Mouse (Mus musculus) heart, embryonic 10.5 days (tissue): ENCODE results near the gene Fan1. TPM values are rescaled to one million over a fixed set of nuclear protein-coding genes. Genes with fewer than 3 reads are reported as not detected.

Source experiments
- DNase-seq: peaks from one replicate; pipeline ENCODE4 v3.0.0-alpha.2; 2017; ENCODE audit warnings: low spot score
- H3K27ac ChIP-seq: fragments of 300-500 bp; sonication (generic); 2 replicates; pipeline ENCODE4 v1.5.1; 2016; ENCODE audit warnings: mild to moderate bottlenecking
- H3K27me3 ChIP-seq: fragments of 300-500 bp; sonication (generic); 2 replicates; pipeline ENCODE4 v1.6.1; 2016; ENCODE audit warnings: mild to moderate bottlenecking; ENCODE audit not compliant: poor library complexity, insufficient read depth, severe bottlenecking
- H3K36me3 ChIP-seq: fragments of 300-500 bp; sonication (generic); 2 replicates; pipeline ENCODE4 v1.6.1; 2016; ENCODE audit warnings: mild to moderate bottlenecking, moderate library complexity
- H3K4me1 ChIP-seq: fragments of 300-500 bp; sonication (generic); 2 replicates; pipeline ENCODE4 v1.6.1; 2016; ENCODE audit warnings: mild to moderate bottlenecking
- H3K4me3 ChIP-seq: fragments of 300-500 bp; sonication (generic); 2 replicates; pipeline ENCODE4 v1.5.1; 2016; ENCODE audit warnings: mild to moderate bottlenecking, moderate library complexity
- H3K9me3 ChIP-seq: fragments of 300-500 bp; sonication (generic); 2 replicates; pipeline ENCODE4 v1.6.1; 2016; ENCODE audit warnings: mild to moderate bottlenecking, moderate library complexity
- WGBS: fragments of 180-500 bp; shearing (Covaris S2); methylation state at CpG from one replicate; pipeline ENCODE4 v1.1.7; 2016; 5-methylcytosine and 5-hydroxymethylcytosine counted together
- polyA plus RNA-seq: library from polyadenylated mRNA; unstranded; fragments of >200 nt; fragmentation: Nextera tagmentation; extraction: Ambion mirVana; gene quantifications from 2 replicates; pipeline ENCODE4 v1.2.1, GENCODE M21; 2016

Fan1 gene
- polyA plus RNA-seq: 5.3 and 6.6 TPM in 2 replicates

GRCm38 (mm10) chr7:64373830-64374562 is at the start of gene Fan1:
Fan1 (minus strand) TSS chr7:64374095.
- peak within 1 kb of the TSS; percentile 91 for H3K27ac ChIP-seq
- DNase-seq: peak; percentile 95
- peaks cover 3% of the 10 kb centered on the region; the same call in 1 of the 2 replicates for H3K4me1 ChIP-seq
- peaks cover 47% of the 10 kb centered on the region for H3K36me3 ChIP-seq
- peak within 1 kb of the TSS; percentile 71 for H3K4me3 ChIP-seq
- WGBS: 3% methylated on average over 27 of the region's 27 CpGs
- H3K27me3 ChIP-seq: no peaks in the 10 kb centered on the region
- no peaks in the 10 kb centered on the region for H3K9me3 ChIP-seq

GRCm38 (mm10) chr7:64403989-64404388 is 30.1 kb upstream of the Fan1 start:
- no peak overlapping the region for H3K4me3 ChIP-seq
- H3K9me3 ChIP-seq: no peaks in the 10 kb centered on the region
- no peak overlapping the region for H3K27ac ChIP-seq
- H3K4me1 ChIP-seq: no peaks in the 10 kb centered on the region
- H3K36me3 ChIP-seq: no peaks in the 10 kb centered on the region
- WGBS: 86% methylated on average over 8 of the region's 8 CpGs
- H3K27me3 ChIP-seq: no peaks in the 10 kb centered on the region
- no peak for DNase-seq

GRCm38 (mm10) chr7:64402452-64402851 is 28.6 kb upstream of the Fan1 start:
- Histone ChIP-seq H3K4me1 (no peaks in the 10 kb centered on the region), H3K9me3 (no peaks in the 10 kb centered on the region), H3K27ac (no peak overlapping the region), H3K36me3 (no peaks in the 10 kb centered on the region), H3K27me3 (no peaks in the 10 kb centered on the region), H3K4me3 (no peak overlapping the region)
- 85% methylated on average over 4 of the region's 4 CpGs for WGBS
- no peak for DNase-seq

GRCm38 (mm10) chr7:64400725-64401124 is 26.8 kb upstream of the Fan1 start:
- WGBS: 88% methylated on average over 1 of the region's 1 CpGs
- no peaks in the 10 kb centered on the region for H3K27me3 ChIP-seq
- no peak for DNase-seq

GRCm38 (mm10) chr7:64392819-64393151 is 18.9 kb upstream of the Fan1 start:
- Histone ChIP-seq H3K4me3 (peak overlapping the region; percentile 82), H3K27me3 (no peaks in the 10 kb centered on the region), H3K4me1 (peaks cover 6% of the 10 kb centered on the region; the same call in 1 of the 2 replicates), H3K36me3 (peaks cover 21% of the 10 kb centered on the region), H3K27ac (peak overlapping the region; percentile 88), H3K9me3 (no peaks in the 10 kb centered on the region)
- WGBS: 2% methylated on average over 15 of the region's 15 CpGs
- no peak for DNase-seq

More at GRCm38 (mm10) chr7:64400725-64401124, 26.8 kb upstream of the Fan1 start:
- Histone ChIP-seq H3K36me3 (no peaks in the 10 kb centered on the region), H3K4me3 (no peak overlapping the region), H3K4me1 (no peaks in the 10 kb centered on the region), H3K27ac (no peak overlapping the region), H3K9me3 (no peaks in the 10 kb centered on the region)

GRCm38 (mm10) chr7:64392122-64392818 is 18.4 kb upstream of the Fan1 start, which contains the start of the genes Mphosph10 and Mcee:
Mphosph10 (minus strand) TSS chr7:64392268.
Mcee (plus strand) TSS chr7:64392607.
- H3K4me3 ChIP-seq: peak within 1 kb of the TSS; percentile 82
- DNase-seq: peak; percentile 99
- peaks cover 26% of the 10 kb centered on the region for H3K36me3 ChIP-seq
- WGBS: under 1% methylated on average over 53 of the region's 54 CpGs
- H3K27ac ChIP-seq: peak within 1 kb of the TSS; percentile 88
- H3K27me3 ChIP-seq: no peaks in the 10 kb centered on the region
- H3K4me1 ChIP-seq: peaks cover 6% of the 10 kb centered on the region; the same call in 1 of the 2 replicates
- no peaks in the 10 kb centered on the region for H3K9me3 ChIP-seq

GRCm38 (mm10) chr7:64391479-64391878 is 17.6 kb upstream of the Fan1 start:
- Histone ChIP-seq H3K36me3 (peaks cover 33% of the 10 kb centered on the region), H3K9me3 (no peaks in the 10 kb centered on the region), H3K4me3 (peak overlapping the region; percentile 82), H3K27ac (peak overlapping the region; percentile 88), H3K27me3 (no peaks in the 10 kb centered on the region), H3K4me1 (peaks cover 6% of the 10 kb centered on the region; the same call in 1 of the 2 replicates)
- no peak for DNase-seq
- 2% methylated on average over 8 of the region's 8 CpGs for WGBS

GRCm38 (mm10) chr7:64373147-64373829 is 607 bp downstream of the Fan1 start:
- Histone ChIP-seq H3K27ac (peak overlapping the region; percentile 91), H3K27me3 (no peaks in the 10 kb centered on the region), H3K9me3 (no peaks in the 10 kb centered on the region), H3K4me3 (peak overlapping the region; percentile 71), H3K36me3 (peaks cover 46% of the 10 kb centered on the region), H3K4me1 (peaks cover 3% of the 10 kb centered on the region; the same call in 1 of the 2 replicates)
- no peak for DNase-seq
- 14% methylated on average over 18 of the region's 18 CpGs for WGBS

GRCm38 (mm10) chr7:64371940-64372878 is 1.7 kb downstream of the Fan1 start:
- DNase-seq: no peak
- H3K4me1 ChIP-seq: peaks cover 3% of the 10 kb centered on the region; the same call in 1 of the 2 replicates
- no peak overlapping the region for H3K27ac ChIP-seq
- H3K36me3 ChIP-seq: peaks cover 37% of the 10 kb centered on the region
- no peaks in the 10 kb centered on the region for H3K9me3 ChIP-seq
- no peaks in the 10 kb centered on the region for H3K27me3 ChIP-seq
- H3K4me3 ChIP-seq: no peak overlapping the region
- WGBS: 91% methylated on average over 23 of the region's 23 CpGs

- Histone ChIP-seq H3K9me3 (no peaks in the 10 kb centered on the region), H3K4me1 (peaks cover 3% of the 10 kb centered on the region; the same call in 1 of the 2 replicates), H3K27me3 (no peaks in the 10 kb centered on the region), H3K36me3 (peaks cover 38% of the 10 kb centered on the region), H3K4me3 (no peak overlapping the region), H3K27ac (no peak overlapping the region)
- 82% methylated on average over 6 of the region's 6 CpGs for WGBS
- DNase-seq: no peak
Measured at GRCm38 (mm10) chr7:64369841-64370240, 4.1 kb downstream of the Fan1 start.

- Histone ChIP-seq H3K36me3 (peaks cover 74% of the 10 kb centered on the region), H3K4me3 (no peak overlapping the region), H3K27me3 (no peaks in the 10 kb centered on the region), H3K27ac (no peak overlapping the region), H3K9me3 (no peaks in the 10 kb centered on the region), H3K4me1 (no peaks in the 10 kb centered on the region)
- 93% methylated on average over 5 of the region's 5 CpGs for WGBS
- DNase-seq: no peak
Measured at GRCm38 (mm10) chr7:64365863-64366262, 8.0 kb downstream of the Fan1 start.

- Histone ChIP-seq H3K4me3 (no peak overlapping the region), H3K36me3 (peaks cover 74% of the 10 kb centered on the region), H3K27ac (no peak overlapping the region), H3K27me3 (no peaks in the 10 kb centered on the region), H3K9me3 (no peaks in the 10 kb centered on the region), H3K4me1 (no peaks in the 10 kb centered on the region)
- no peak for DNase-seq
- WGBS: 67% methylated on average over 3 of the region's 3 CpGs
Measured at GRCm38 (mm10) chr7:64360586-64360945, 13.3 kb downstream of the Fan1 start.
